Mouse (Mus musculus): Measurements from ENCODE around the gene 1110032F04Rik. TPM values are rescaled to one million over a fixed set of nuclear protein-coding genes. Genes with fewer than 3 reads are reported as not detected.

Gene 1110032F04Rik
- polyA plus RNA-seq (2016; fragmentation: Nextera tagmentation; extraction: Ambion mirVana) = 0.61 and 1.4 TPM in 2 replicates

DNA sequence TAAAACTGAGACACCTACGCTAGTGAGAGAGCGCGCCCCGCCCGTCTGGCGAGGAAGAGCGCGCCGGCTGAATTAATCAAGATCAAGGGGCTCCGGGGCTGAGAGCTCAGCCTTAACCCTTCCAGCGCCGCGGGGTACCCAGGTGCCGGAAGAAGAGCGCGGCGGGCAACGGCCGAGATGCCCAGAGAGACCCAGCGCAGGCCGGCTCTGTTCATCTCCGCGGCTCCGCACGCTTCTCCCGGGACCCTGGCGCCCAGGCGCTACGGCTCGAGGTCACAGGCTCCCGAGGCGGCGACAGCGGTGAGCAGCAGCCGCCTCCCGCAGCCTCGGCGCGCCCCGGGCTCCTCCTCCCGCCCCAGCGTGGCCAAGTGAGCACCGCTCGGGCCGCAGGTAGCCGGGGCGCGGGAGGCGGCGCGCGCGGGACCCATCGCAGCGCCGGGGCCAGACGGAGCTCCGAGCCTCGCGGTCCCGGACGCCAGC, at the start of gene 1110032F04Rik:
1110032F04Rik (plus strand) TSS at position 376 of the 480 bp plus-strand sequence.
- peak within 1 kb of the TSS; percentile 63 for H3K9ac ChIP-seq (replicated peaks)
- no peaks in the 10 kb centered on the region for H3K9me3 ChIP-seq
- peaks cover 11% of the 10 kb centered on the region; the same call in 1 of the 2 replicates for H3K4me1 ChIP-seq (replicated peaks)
- H3K4me3 ChIP-seq (replicated peaks) = peak within 1 kb of the TSS; percentile 64
- ATAC-seq (ENCODE audit: insufficient number of reproducible peaks, insufficient read depth, low FRiP score, low TSS enrichment, low read depth) = no peak; the same call in 1 of the 2 replicates
- no peaks in the 10 kb centered on the region for H3K36me3 ChIP-seq
- WGBS = 0% methylated on average over 53 of the region's 62 CpGs
- H3K27me3 ChIP-seq = peaks cover 43% of the 10 kb centered on the region
- H3K4me2 ChIP-seq = peak within 1 kb of the TSS; percentile 98
- H3K27ac ChIP-seq = no peak within 1 kb of the TSS

DNA sequence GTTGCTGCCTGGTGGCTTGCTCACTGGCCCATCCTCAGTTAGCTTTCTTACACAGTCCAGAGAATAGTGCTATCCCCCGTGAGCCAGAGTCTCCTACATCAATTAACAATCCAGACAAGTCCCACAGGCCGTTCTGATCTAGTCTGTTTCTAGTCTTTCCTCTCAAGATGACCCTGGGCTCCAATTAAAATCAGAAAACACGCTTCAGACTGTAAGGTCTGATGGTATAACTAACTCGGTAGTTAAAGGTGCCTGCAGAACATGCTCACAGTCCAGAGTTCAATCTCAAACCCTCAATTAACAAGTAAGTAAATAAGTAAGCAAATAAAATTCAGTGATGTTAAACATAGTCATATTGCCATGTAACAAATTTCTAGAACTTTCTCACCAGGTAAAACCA, 48.0 kb upstream of the 1110032F04Rik start:
- H3K4me3 ChIP-seq (replicated peaks) = no peak overlapping the region
- no peaks in the 10 kb centered on the region for H3K9me3 ChIP-seq
- H3K27ac ChIP-seq = no peak overlapping the region
- 51% methylated on average over 4 of the region's 4 CpGs for WGBS
- H3K4me2 ChIP-seq = no peak overlapping the region
- no peaks in the 10 kb centered on the region for H3K36me3 ChIP-seq
- ATAC-seq (ENCODE audit: insufficient number of reproducible peaks, insufficient read depth, low FRiP score, low TSS enrichment, low read depth) = no peak
- H3K4me1 ChIP-seq (replicated peaks) = 0 out of 2 replicates have a peak, but pooled peaks cover 4% of the 10 kb centered on the region
- no peaks in the 10 kb centered on the region for H3K27me3 ChIP-seq
- no peak overlapping the region for H3K9ac ChIP-seq (replicated peaks)

DNA sequence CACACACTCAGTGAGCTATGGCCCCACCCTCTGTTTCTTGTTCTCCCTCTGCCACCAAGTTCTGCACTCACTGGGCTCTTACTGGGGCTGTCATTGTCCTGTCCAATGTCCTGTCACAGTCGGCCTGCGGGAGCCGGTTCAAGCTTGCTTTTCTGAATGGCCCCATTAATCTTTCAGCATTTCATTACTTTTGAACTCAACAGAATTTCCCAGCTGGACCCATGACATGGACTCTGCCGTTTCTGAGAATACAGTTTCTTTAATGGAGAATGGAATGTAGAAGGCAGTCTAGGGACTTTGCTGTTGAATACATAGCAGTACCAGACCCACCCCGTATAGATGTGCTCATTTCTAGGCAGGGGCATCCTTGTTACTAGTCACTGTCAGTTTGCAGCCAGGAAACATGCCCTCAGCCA, 47.5 kb upstream of the 1110032F04Rik start:
- no peak overlapping the region for H3K4me3 ChIP-seq (replicated peaks)
- no peak for ATAC-seq (ENCODE audit: insufficient number of reproducible peaks, insufficient read depth, low FRiP score, low TSS enrichment, low read depth)
- 0 out of 2 replicates have a peak, but pooled peaks cover 4% of the 10 kb centered on the region for H3K4me1 ChIP-seq (replicated peaks)
- 41% methylated on average over 5 of the region's 5 CpGs for WGBS
- H3K36me3 ChIP-seq = no peaks in the 10 kb centered on the region
- no peaks in the 10 kb centered on the region for H3K27me3 ChIP-seq
- no peak overlapping the region for H3K27ac ChIP-seq
- H3K9me3 ChIP-seq = no peaks in the 10 kb centered on the region
- no peak overlapping the region for H3K4me2 ChIP-seq
- no peak overlapping the region for H3K9ac ChIP-seq (replicated peaks)

GRCm38 (mm10) chr3:68823876-68824764, 45.3 kb upstream of the 1110032F04Rik start:
- H3K27ac ChIP-seq = no peak overlapping the region
- no peak overlapping the region for H3K4me3 ChIP-seq (replicated peaks)
- no peak overlapping the region for H3K4me2 ChIP-seq
- 62% methylated on average over 15 of the region's 15 CpGs for WGBS
- no peak for ATAC-seq (ENCODE audit: insufficient number of reproducible peaks, insufficient read depth, low FRiP score, low TSS enrichment, low read depth)
- H3K9me3 ChIP-seq = no peaks in the 10 kb centered on the region
- no peaks in the 10 kb centered on the region for H3K36me3 ChIP-seq
- no peak overlapping the region for H3K9ac ChIP-seq (replicated peaks)
- H3K27me3 ChIP-seq = no peaks in the 10 kb centered on the region
- H3K4me1 ChIP-seq (replicated peaks) = 0 out of 2 replicates have a peak, but pooled peaks cover 4% of the 10 kb centered on the region

- no peak overlapping the region for H3K27ac ChIP-seq
- H3K9me3 ChIP-seq = no peaks in the 10 kb centered on the region
- 0 out of 2 replicates have a peak, but pooled peaks cover 4% of the 10 kb centered on the region for H3K4me1 ChIP-seq (replicated peaks)
- ATAC-seq (ENCODE audit: insufficient number of reproducible peaks, insufficient read depth, low FRiP score, low TSS enrichment, low read depth) = no peak
- H3K27me3 ChIP-seq = no peaks in the 10 kb centered on the region
- no peaks in the 10 kb centered on the region for H3K36me3 ChIP-seq
- WGBS = 18% methylated on average over 2 of the region's 2 CpGs
- H3K4me3 ChIP-seq (replicated peaks) = no peak overlapping the region
- no peak overlapping the region for H3K4me2 ChIP-seq
- H3K9ac ChIP-seq (replicated peaks) = no peak overlapping the region
Measured at GRCm38 (mm10) chr3:68824765-68825090, 44.7 kb upstream of the 1110032F04Rik start.

DNA sequence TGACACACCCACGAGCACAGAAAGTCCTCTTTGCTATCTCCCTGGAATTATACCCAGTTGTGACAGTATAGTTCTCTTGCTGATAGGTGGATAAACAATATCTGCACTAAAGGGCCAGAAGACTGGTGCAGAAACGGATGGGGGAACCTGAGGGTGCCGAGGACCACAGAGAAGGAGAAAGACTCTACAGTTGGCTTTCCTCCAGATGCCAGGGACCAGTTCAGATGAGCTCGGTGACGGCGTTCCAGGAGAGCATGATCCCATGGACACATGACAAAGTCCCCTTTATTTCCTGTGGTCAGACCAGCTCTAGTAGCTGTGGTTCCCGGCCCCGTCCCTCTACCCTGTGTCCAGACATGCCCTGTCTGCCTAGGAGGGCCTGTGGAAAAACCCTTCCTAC, 44.2 kb upstream of the 1110032F04Rik start:
- Histone ChIP-seq H3K9ac (replicated peaks) (no peak overlapping the region), H3K9me3 (no peaks in the 10 kb centered on the region), H3K27ac (no peak overlapping the region), H3K4me2 (no peak overlapping the region), H3K36me3 (no peaks in the 10 kb centered on the region), H3K4me1 (replicated peaks) (0 out of 2 replicates have a peak, but pooled peaks cover 4% of the 10 kb centered on the region), H3K27me3 (no peaks in the 10 kb centered on the region), H3K4me3 (replicated peaks) (no peak overlapping the region)
- 65% methylated on average over 8 of the region's 8 CpGs for WGBS
- no peak for ATAC-seq (ENCODE audit: insufficient number of reproducible peaks, insufficient read depth, low FRiP score, low TSS enrichment, low read depth)

- H3K4me1 ChIP-seq (replicated peaks) = 0 out of 2 replicates have a peak, but pooled peaks cover 4% of the 10 kb centered on the region
- no peak overlapping the region for H3K9ac ChIP-seq (replicated peaks)
- no peak overlapping the region for H3K27ac ChIP-seq
- H3K27me3 ChIP-seq = no peaks in the 10 kb centered on the region
- 94% methylated on average over 5 of the region's 5 CpGs for WGBS
- H3K9me3 ChIP-seq = no peaks in the 10 kb centered on the region
- ATAC-seq (ENCODE audit: insufficient number of reproducible peaks, insufficient read depth, low FRiP score, low TSS enrichment, low read depth) = no peak
- no peak overlapping the region for H3K4me2 ChIP-seq
- no peak overlapping the region for H3K4me3 ChIP-seq (replicated peaks)
- H3K36me3 ChIP-seq = no peaks in the 10 kb centered on the region
Measured at GRCm38 (mm10) chr3:68827671-68828070, 41.7 kb upstream of the 1110032F04Rik start.

DNA sequence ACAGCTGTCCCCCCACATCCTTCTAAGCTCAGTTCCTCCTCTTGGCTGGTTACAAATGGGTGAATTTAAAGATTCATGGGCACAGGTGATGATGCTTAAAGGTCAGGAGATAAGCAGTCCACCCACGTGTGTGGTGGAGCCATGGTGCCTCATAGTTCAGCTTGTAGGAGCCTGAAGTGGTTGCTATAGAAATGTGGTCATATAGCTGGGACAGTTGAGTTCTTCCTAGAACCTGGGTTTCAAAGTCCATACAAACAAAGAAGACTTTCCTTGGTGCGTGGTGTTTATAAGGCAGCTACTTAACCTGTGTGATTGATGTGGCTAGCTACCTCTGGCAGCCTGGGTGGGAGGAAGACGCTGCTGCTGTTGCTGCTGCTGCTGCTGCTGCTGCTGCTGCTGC, 39.4 kb upstream of the 1110032F04Rik start:
- Histone ChIP-seq H3K27me3 (no peaks in the 10 kb centered on the region), H3K9ac (replicated peaks) (no peak overlapping the region), H3K4me3 (replicated peaks) (no peak overlapping the region), H3K36me3 (no peaks in the 10 kb centered on the region), H3K27ac (no peak overlapping the region), H3K4me1 (replicated peaks) (no peaks in the 10 kb centered on the region), H3K4me2 (no peak overlapping the region), H3K9me3 (no peaks in the 10 kb centered on the region)
- 76% methylated on average over 3 of the region's 3 CpGs for WGBS
- ATAC-seq (ENCODE audit: insufficient number of reproducible peaks, insufficient read depth, low FRiP score, low TSS enrichment, low read depth) = no peak

DNA sequence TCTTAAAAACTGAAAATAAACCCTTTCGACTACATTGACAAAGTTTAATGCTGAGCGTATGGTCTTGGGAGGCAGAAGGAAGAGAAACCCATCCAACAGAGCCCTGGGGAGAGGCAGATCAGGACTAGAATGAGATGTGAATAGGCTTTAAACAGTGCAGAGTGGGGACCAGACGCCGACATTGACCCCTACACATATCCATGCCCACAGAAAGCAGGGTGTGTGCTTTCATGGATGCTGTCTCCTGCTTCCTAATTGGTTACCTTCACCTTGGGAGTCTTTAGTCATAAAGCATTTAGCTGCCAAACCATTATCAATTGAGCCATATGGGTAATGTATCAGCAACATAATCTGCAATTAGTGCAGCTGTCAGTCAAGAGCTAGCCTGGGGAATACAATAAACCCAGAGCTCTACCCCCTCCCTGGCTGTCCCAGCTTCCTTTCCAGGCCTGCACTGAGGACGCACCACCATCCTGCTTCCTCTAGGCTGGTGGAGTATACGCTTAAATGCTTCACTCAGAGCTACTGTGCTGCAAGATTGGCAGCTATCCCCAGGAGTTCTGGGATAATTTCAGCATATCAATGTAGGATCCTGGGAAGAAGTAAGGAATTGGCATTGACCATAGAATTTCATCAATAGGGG, 32.4 kb upstream of the 1110032F04Rik start:
- H3K27me3 ChIP-seq = no peaks in the 10 kb centered on the region
- H3K9me3 ChIP-seq = no peaks in the 10 kb centered on the region
- H3K4me1 ChIP-seq (replicated peaks) = no peaks in the 10 kb centered on the region
- H3K4me3 ChIP-seq (replicated peaks) = no peak overlapping the region
- H3K27ac ChIP-seq = no peak overlapping the region
- no peak overlapping the region for H3K9ac ChIP-seq (replicated peaks)
- H3K36me3 ChIP-seq = no peaks in the 10 kb centered on the region
- H3K4me2 ChIP-seq = no peak overlapping the region
- no peak for ATAC-seq (ENCODE audit: insufficient number of reproducible peaks, insufficient read depth, low FRiP score, low TSS enrichment, low read depth)
- WGBS = 75% methylated on average over 6 of the region's 6 CpGs

- Histone ChIP-seq H3K9ac (replicated peaks) (no peak overlapping the region), H3K4me3 (replicated peaks) (no peak overlapping the region), H3K4me2 (no peak overlapping the region), H3K4me1 (replicated peaks) (no peaks in the 10 kb centered on the region), H3K27me3 (no peaks in the 10 kb centered on the region), H3K27ac (no peak overlapping the region), H3K36me3 (no peaks in the 10 kb centered on the region), H3K9me3 (no peaks in the 10 kb centered on the region)
- 61% methylated on average over 4 of the region's 4 CpGs for WGBS
- no peak for ATAC-seq (ENCODE audit: insufficient number of reproducible peaks, insufficient read depth, low FRiP score, low TSS enrichment, low read depth)
Measured at GRCm38 (mm10) chr3:68840206-68840605, 29.2 kb upstream of the 1110032F04Rik start.

- Histone ChIP-seq H3K9ac (replicated peaks) (no peak overlapping the region), H3K36me3 (no peaks in the 10 kb centered on the region), H3K27me3 (no peaks in the 10 kb centered on the region), H3K4me3 (replicated peaks) (no peak overlapping the region), H3K4me2 (no peak overlapping the region), H3K9me3 (no peaks in the 10 kb centered on the region), H3K27ac (no peak overlapping the region), H3K4me1 (replicated peaks) (no peaks in the 10 kb centered on the region)
- WGBS = 96% methylated on average over 4 of the region's 4 CpGs
- no peak for ATAC-seq (ENCODE audit: insufficient number of reproducible peaks, insufficient read depth, low FRiP score, low TSS enrichment, low read depth)
Measured at GRCm38 (mm10) chr3:68844025-68844424, 25.4 kb upstream of the 1110032F04Rik start.
